Mouse (Mus musculus) retina, postnatal 1 day (tissue): ENCODE results near the gene Syce2.
"Not testable (repeated sequence)": the region's sequence is repeated elsewhere in the genome, so short reads cannot be mapped to it uniquely, and the experiment has no call there.

Source experiments
- DNase-seq: peaks from one replicate; pipeline ENCODE4 v3.0.0-alpha.2; 2012

Gene Syce2

DNA sequence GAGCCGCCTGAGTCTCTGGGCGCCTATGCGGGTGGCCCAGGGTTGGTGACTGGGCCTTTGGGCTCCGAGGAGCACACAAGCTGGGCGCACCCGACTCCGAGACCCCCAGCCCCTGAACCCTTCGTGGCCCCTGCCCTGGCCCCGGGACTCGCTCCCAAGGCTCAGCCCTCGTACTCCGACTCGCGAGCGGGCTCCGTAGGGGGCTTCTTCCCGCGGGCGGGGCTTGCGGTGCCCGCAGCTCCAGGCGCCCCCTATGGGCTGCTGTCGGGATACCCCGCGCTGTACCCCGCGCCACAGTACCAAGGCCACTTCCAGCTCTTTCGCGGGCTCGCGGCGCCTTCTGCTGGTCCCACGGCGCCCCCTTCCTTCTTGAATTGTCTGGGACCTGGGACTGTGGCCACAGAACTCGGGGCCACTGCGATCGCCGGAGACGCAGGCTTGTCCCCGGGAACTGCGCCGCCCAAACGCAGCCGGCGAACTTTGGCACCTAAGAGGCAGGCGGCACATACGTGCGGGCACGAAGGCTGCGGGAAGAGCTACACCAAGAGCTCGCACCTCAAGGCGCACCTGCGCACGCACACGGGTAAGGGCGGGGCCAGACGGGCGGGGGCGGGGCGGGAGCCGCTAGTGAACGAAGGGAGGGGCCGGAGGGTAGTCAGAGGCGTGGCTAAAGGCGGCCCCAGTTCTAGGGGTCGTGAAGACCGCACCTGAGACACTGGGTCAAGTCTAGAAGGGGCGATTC is 31.2 kb downstream of the Syce2 start:
- peak; percentile 93 for DNase-seq

DNA sequence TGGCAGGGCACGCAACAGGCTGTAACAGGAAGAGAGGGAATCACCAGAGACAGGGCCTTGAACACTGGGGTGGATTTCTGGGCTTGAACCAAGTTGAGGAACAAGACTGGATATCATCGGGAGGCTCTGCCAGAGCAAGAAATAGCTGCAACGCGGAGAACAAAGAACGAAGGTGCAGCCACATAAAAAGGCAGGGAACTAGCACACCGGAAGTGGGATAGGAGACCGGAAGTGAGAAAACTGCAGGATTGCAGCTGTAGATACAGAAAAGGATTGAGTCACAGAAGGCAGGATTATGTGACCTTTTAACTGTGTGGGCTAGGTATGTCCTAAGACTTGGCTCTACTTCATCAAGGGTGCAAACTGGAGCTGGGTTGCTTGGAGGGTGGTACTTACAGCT is 32.4 kb downstream of the Syce2 start:
- no peak for DNase-seq

DNA sequence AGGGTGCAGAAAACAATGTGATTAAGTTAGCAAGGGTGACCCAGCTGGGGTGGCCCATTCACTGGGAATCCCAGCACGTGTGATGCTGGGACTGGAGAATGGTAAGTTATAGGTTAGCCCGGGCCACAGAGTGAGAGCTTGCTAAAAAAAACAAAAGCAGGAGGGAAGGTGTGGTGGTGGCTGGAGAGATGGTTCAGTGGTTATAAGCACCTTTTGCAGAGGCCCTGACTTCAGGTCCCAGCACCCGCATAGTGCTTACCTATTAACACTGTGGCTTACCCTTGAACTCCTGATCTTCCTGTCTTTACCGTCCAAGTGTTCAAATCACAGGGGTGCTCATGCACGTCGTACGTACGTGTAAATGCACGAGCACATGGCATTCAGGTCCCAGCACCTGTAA is 35.1 kb downstream of the Syce2 start:
- no peak for DNase-seq

DNA sequence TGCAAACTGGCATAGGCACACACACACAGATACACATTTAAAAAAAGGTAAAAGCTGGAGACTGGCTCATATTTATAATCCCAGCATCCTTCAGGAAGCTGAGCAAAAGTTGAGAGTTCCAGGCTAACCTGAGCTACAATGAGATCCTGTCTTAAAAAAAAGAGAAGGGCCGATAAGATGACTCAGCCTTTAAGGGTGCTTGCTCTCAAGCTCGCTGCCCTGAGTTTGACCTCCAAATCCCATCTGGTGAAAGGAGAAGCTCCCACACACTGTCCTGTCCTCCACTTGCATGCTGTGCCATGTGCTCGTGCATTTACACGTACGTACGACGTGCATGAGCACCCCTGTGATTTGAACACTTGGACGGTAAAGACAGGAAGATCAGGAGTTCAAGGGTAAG is 35.6 kb downstream of the Syce2 start:
- DNase-seq: no peak

DNA sequence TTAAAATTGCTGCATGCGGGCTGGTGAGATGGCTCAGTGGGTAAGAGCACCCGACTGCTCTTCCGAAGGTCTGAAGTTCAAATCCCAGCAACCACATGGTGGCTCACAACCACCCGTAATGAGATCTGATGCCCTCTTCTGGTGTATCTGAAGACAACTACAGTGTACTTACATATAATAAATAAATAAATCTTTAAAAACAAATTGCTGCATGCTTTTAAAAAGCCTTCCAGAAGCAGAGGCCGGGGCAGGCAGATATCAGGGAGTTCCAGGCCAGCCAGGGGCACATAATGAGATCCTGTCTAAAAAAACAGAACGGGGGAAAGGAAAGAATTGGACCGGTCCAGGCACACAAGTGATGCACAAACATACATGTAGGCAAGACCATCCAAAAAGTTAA is 36.1 kb downstream of the Syce2 start:
- DNase-seq: not testable (repeated sequence)

DNA sequence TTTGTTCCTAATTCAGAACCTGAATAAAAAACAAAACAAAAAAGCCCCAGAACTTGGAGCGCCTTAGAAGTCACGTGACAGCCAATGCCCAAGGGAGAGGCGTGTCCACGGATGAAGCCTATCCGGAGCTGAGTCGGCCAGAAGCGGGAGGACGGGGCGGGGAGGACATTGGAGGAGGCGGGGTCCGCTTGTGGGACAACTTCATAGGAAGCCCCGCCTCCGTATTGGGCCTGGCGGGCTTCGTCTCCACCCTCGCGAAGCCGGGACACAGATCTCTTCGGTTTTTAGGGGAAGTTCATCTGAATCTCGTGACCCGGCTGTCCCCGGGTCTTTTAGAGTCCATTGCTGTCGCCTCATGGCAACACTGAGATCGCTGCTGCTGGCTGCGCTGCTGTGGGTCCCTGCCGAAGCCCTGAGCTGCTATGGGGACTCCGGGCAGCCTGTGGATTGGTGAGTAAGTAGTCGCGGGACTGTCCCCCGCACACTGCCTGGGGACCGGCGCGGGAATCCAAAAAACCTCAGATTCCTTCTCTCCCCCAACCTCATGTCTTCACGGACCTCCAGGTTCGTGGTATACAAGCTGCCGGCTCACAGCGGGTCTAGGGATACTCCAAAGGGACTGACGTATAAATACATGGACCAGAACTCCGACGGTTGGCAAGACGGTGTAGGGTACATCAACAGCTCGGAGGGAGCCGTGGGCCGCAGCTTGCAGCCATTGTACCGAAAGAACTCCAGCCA is 36.7 kb downstream of the Syce2 start, which contains the start of gene Dnase2a:
Gene Dnase2a, plus strand, starts transcription at position 140 of the 741 bp plus-strand sequence.
- peak; percentile 94 for DNase-seq

DNA sequence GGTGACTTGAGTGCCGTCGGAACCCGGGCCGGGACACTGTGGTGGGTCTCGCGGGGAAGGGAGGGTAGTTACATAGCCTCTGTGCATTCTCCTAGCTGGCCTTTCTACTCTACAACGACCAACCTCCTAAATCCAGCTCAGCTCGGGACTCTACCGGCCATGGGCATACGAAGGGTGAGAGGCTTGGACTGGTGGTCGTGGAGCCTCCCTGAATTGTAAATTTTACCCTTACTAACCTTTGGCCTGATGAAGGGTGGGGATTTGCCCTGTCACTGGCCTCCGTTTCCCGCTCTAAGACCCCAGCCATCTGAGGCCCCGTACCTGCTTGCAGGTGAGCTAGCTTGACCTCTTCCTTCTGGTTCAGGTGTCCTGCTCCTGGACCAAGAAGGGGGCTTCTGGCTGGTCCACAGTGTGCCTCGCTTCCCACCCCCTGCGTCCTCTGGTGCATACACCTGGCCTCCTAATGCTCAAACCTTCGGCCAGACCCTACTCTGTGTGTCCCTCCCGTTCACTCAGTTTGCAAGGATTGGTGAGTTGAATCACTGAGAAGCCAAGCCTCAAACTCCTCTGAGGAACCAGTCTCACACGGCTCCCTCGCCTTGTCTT is 37.4 kb downstream of the Syce2 start:
- no peak for DNase-seq

DNA sequence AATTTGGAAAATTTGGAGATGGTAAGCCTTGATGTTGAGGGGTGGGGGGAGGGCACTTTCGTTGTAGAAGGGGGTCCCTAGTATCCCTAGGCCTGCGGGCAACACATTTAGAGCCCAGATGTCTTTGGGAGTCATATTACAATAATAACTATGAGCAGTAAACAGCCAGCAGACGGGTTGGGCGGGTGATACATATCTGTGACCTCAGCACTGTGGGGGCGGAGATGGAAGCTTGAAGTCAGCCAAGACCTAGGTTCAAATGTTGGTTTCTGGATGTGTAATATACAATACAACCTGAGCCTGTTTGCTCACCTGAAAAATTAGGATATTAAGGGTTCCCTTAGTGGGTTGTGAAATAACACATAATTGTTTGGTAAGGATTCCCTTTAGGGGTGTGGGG is 38.0 kb downstream of the Syce2 start:
- no peak for DNase-seq

DNA sequence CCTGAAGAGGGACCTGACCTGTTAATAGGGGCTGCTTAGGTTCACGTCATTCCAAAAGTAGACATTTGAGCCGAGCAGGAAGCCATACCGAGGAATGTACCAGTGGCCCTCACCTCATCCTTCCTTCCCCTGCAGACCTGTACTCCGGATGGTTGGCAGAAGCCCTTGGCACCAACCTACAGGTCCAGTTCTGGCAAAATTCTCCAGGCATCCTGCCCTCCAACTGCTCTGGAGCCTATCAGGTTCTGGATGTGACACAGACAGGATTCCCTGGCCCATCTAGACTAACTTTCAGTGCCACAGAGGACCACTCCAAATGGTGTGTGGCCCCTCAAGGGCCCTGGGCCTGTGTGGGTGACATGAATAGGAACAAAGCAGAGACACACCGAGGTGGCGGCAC is 38.6 kb downstream of the Syce2 start:
- no peak for DNase-seq

DNA sequence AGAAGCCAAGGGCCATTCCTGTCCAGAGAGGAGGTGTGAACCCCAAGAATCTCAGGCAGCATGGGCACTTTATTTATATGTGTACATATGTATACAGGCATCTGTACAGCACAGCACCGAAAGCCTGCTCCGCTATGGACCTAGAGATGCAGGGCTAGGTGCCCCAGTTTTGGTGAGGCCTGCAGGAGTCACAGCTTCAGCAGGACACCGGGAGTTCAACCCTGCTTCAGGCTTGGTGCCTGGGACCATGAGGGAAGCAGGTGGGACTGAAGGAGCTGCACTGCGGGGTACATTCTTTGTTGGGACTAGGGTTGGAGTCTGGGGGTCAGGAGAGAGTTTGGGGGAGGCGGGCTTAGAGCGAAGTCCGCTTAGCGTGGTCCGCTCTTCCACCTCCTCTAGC is 39.9 kb downstream of the Syce2 start:
- no peak for DNase-seq

DNA sequence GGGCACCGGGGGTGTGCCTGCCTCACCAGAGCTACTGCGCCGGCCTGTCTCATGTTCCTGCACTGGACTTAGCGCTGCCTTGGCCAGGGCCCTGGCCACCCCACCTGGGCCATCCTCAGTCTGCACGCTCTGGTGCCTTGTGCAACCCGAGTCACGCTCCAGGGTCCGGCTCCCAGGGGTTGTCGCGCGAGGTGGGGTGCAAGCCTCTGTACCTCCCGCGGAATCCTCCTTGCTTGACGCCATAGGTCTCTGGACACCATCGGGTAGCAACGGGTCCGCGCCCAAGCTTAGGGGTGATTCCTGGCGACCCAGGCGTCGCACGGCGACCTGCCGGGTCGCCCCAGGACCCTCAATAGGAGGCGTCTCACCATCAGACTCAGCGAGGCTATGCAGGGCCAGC is 40.5 kb downstream of the Syce2 start:
- DNase-seq: no peak

DNA sequence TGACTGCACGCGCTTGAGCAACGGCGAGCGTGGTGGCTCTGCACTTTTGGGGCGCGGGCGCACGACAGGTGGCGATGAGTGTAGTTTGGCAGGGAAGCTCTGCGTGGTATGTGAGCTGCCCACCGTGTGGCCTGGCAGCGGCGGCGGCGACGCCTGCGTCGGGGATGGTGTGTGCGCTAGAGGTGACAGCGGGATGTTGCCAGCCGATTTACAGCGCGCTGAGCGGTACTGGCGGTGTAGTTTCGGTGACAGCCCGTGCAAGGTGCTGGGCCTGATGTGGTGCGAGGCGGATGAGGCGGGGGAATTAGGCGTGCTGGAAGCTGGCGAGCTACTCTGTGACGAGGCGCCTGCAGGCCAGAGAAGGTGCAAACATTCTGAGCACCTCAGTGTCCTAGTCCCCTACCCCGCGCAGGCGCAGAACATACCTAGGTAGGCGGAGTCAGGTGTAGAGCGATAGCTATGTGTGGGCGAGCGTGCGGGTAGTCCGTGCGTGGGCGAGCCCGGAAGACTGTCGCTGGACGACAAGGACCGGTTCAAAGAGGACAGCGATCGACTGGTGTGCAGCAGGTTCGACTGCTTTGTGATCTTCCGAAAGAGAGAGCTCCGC is 41.1 kb downstream of the Syce2 start:
- DNase-seq: peak; percentile 72

DNA sequence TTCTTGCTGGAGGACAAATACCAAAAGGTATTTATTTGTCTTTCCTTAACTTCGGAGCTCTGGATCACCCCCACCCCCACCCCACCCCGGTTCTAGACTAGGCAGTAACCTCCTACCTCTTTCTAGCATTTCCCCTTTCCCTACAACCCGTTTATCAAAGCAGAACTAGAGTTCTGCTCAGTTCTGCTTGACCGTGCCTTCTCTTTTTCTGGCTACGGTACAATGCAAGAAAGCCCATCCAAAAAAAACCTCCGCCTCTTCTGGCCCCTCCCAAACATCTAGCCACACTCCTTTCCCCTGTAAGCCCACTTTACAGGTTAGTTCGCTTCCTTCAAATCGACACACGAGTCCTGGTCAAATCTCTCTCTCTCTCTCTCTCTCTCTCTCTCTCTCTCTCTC is 41.6 kb downstream of the Syce2 start:
- DNase-seq: no peak

DNA sequence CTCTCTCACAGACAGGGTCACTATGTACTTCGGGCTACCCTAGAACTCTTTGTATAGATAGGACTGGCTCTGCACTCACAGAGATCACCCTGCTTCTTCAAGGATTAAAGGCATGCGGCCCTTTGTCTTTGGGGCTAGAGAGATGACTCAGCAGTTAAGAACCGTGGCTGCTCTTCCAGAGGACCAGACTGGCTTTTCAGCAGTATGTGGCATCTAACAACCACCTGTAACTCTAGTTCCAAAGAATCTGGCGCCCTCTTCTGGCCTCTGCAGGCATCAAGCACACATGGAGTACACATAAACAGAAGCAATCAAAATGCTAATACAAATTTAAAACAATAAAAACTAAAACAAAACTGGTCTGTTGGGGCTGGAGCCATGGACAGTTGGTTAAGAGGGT is 42.0 kb downstream of the Syce2 start:
- DNase-seq: peak; percentile 64

DNA sequence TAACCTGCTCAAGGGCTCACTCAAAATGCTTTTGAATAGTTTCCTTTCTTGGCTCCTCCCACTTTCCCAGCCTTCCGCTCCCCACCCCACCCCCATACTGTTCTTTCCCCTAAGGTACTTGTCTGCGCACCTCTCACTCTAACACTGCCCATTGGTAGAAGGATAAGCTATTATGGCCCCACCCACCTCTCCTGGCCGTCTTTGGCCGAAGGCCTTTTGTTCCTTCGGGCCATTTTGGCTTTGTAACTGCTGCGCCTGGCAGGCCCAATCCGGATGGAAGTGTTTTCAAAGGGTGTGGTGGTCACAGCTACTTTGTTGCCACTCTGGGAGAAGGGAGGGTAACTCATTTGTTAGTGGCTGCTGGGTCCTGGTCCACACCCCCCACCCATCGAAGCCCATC is 43.4 kb downstream of the Syce2 start:
- no peak for DNase-seq

DNA sequence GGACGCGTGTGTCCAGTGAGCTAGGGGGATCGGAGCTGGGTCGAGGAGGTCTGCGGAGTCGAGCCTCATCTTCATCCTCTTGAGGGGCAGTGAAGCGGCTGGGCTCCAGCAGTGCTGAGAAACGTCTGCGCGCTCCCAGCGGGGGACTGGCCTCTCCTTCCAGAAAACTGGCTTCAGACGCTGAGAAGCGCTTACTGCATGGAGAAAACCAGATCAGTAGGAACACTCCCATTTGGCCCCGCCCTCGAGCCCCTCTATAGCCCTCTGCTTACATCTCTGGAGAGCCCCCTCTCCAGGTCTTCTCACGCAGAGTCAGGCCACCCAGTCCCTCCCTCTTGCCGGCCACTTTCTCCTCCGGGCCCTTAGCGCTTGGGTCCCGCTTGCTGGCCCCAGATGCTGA is 45.9 kb downstream of the Syce2 start:
- no peak for DNase-seq

DNA sequence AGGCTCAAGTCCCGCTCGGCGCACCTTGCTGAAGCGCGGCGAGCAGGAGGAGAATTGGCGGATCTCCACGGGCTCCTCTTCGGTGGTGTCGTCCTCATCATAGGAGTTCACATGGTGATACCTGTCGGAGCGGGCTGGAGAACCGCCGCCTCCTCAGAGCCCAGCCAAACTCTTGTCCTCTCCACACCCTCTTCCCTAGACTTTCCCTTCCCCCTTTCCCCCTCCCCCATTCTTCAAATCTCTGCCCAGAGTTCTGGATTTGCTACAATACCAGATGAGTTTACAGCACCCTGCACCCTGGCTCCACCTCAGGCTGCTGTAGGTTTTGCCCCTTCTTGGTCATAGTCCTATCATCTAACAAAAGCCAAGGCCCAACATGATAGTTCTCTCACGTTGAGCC is 46.7 kb downstream of the Syce2 start:
- DNase-seq: no peak

DNA sequence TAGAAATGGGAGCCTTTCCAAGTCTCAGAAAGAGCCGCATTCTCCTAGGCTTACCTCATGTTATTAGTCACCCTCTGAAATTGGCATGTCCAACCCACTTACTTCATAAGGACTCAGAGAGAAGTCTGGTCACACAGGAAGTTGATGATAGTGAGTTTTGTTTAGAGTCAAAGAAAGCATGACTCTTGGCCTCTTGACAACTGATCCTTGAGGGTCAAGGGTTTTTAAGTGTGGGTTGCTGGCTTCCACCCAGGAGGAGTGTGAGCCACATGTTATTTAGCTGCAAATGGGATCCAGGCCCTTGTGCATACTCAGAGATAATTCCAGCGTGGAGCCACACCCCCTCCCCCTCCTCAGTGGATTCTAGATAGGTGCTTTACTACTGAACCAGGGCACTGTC is 49.7 kb downstream of the Syce2 start:
- DNase-seq: no peak

DNA sequence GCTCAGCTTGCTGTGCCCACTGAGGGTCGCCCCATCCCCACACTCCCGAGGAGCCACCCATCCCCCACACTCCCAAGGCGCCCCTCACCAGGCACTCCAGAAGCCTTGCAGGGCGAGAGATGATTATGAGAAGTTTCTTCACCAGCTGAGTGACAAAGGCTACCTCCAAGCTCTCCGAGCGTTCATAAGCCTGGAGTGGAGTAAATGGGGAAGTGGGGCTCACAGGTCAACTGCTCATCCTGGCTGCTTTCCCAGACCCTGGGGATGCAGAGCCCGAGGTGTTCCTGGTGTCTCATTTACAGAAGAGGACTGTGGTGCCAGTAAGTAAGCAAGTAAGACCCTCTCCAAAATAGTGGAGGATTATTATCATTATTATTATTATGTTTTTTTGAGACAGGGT is 53.6 kb downstream of the Syce2 start:
- DNase-seq: no peak

DNA sequence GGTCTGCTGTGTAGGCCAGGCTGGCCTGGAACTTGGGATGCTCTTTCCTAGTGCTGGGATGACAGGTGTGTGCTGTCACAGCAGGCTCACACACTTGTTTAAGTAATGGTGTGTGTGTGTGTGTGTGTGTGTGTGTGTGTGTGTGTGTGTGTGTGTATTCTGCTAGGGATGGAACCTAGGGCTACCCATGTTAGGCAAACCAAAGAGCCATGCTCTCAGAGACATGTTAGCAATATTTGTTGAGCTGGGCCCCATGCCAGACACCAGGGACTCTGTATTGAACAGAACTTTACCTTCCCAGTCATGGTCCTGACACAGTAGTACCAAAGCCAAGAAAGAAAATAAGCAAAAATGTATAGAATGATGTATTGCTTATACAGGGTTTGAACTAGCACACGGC is 55.6 kb downstream of the Syce2 start:
- no peak for DNase-seq

DNA sequence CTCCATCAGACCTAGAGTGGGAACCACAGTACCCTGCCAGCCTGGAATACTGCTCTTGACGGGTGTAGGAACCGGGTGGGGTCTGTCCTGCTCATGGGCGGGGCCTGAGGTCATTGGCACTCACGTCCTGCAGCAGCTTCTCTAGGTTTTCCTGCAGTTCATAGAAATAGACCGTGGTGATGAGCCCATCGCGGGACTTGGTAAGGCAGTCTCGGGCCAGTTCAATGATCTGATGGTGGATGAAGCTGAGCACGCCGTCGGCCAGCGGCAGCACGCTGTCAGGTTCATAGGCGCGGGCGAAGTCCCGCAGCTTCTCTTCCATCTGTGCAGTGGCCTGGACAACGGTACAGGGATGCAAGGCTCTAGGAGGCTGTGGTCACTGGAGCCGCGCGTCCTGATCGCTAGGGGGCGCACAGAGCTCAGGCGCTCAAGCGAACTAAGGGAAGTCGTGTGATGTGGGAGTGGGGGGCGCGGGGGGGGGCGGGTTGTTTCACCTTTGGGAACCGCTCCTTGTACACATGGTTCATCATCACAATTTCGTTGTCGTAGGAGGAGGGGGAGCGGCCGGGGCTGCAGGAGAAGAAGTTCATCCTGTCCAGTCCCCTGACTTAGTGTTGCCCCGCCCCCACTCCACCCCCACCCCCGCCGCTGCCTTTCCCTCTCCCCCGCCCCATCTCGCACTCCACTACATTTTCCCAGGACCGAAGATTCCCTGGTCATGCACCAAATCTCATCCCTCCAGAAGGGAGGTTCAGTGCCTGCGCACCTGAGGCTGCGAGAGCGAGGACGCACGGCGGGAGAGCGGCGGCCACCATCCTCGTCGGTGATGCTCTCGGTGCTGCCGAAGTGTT is 56.8 kb downstream of the Syce2 start:
- peak; percentile 89 for DNase-seq

DNA sequence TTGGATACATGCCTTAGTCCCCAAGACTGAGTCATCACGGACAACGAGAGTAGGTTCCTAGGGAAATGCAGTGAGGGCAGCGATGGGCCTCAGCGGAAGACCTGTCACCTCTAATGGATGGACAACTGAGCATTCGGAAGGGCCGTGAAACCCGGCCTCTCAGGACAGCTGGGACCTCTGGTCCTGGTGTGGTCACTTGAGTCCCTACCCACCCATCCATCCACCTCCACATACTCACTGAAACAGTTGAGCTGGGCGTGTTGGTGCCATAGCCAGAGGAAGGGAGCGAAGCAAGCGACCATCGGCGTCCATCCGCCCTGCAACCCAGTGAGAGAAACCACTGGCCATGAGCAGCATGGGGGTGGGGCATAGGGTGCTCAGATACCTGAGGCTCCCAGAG is 58.7 kb downstream of the Syce2 start:
- DNase-seq: no peak
